Mouse (Mus musculus) megakaryocyte, embryonic 14.5 days (primary cell): Measurements from ENCODE around the gene Per2. TPM values are rescaled to one million over a fixed set of nuclear protein-coding genes. Genes with fewer than 3 reads are reported as not detected.

Experiments used
- H3K27me3 ChIP-seq: replicated peaks from 2 replicates; pipeline ENCODE3; 2012; ENCODE audit warnings: inconsistent platforms
- H3K36me3 ChIP-seq: replicated peaks from 2 replicates; pipeline ENCODE3; 2012; ENCODE audit warnings: low read length, inconsistent platforms, mixed read lengths
- H3K4me1 ChIP-seq: 2 replicates; pipeline ENCODE4 v1.6.1; 2012; ENCODE audit warnings: inconsistent platforms
- H3K4me3 ChIP-seq: replicated peaks from 2 replicates; pipeline ENCODE3; 2012; ENCODE audit warnings: moderate library complexity, mild to moderate bottlenecking, inconsistent platforms
- H3K9me3 ChIP-seq: 2 replicates; pipeline ENCODE4 v1.6.1; 2012; ENCODE audit warnings: inconsistent platforms
- FLI1 ChIP-seq: IDR thresholded peaks from 2 replicates; pipeline ENCODE4 v1.6.1; 2012; ENCODE audit warnings: low read length, inconsistent platforms, mixed read lengths
- GATA1 ChIP-seq: IDR thresholded peaks from 3 replicates; pipeline ENCODE4 v1.6.1; 2012; ENCODE audit warnings: mixed read lengths, low read length, inconsistent platforms, borderline replicate concordance
- polyA plus RNA-seq: library from polyadenylated mRNA; stranded (reverse); fragments of >175 nt; gene quantifications from 2 replicates; pipeline ENCODE4 v1.2.3, GENCODE M21; 2012; ENCODE audit warnings: low replicate concordance; ENCODE audit not compliant: insufficient read depth

Per2 gene
- polyA plus RNA-seq, 1 experiment, result 0.73 TPM

- TF ChIP-seq FLI1 (no peak), GATA1 (no peak)
- no peaks in the 10 kb centered on the region for H3K9me3 ChIP-seq
- H3K4me1 ChIP-seq, result peaks cover 61% of the 10 kb centered on the region
- H3K36me3 ChIP-seq, result peaks cover 71% of the 10 kb centered on the region
- no peak overlapping the region for H3K4me3 ChIP-seq
- H3K27me3 ChIP-seq, result no peaks in the 10 kb centered on the region
Measured at GRCm38 (mm10) chr1:91437083-91437400, 22.1 kb downstream of the Per2 start.

DNA sequence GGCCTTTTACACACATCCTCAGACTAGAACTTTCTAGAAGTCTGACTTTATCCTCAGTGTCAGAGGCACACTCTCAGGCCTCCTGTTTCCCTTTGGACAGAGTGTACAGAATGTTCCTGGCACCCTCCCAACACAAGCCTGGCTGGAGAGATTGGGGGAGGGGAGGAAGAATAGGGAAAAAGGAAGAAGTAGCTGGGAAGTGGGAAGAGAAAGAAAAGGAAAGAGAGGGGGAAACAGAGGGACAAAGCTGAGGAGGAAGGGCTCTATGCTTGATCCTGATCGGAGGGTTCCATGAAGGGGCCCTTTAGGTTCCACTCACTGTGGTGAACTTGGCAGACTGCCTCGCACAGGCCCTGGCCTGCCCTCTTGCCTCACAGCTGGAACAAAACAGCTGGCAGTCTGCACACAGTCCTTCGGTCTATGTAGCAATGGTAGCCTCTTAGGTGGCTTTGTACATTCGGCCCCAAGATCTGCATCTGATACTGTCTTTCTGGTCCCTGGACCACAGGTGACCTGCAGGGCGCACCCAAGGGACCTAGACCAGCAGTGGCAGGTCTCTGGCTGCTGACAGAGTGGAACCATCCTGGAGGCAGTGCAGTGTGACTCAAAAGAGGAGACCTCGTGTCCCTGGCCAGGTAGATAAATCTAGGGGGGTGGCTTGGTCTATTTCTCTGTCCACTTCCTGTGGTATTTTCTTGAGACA, 22.6 kb downstream of the Per2 start:
- Histone ChIP-seq H3K9me3 (no peaks in the 10 kb centered on the region), H3K4me3 (no peak overlapping the region), H3K27me3 (no peaks in the 10 kb centered on the region), H3K36me3 (peaks cover 72% of the 10 kb centered on the region), H3K4me1 (peaks cover 56% of the 10 kb centered on the region)
- TF ChIP-seq FLI1, result no peak
- TF ChIP-seq GATA1, result no peak

DNA sequence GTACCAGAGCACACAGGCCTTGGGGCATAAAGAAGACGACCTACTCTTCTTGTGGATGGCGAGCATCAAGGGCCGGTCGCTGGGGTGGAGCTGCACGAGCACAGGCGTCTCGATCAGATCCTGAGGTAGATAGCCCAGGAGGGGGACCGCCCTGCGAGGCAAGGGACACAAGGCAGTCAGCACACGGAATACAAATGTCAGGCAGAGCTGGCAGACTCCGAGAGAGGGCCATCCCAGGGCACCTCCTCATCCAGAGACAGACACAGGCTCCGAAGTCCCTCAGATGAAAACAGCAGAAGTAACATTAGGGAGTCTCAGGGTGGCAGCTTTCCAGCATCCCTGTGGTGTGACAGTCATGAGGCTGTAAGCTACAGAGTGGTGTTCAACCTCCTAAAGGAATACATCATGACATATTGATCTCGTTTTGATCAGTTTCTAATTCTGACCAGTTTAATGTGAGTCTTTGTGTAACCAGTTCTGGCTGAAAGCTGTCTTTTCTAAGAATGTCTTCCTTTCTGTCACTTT, 23.5 kb downstream of the Per2 start:
- no peaks in the 10 kb centered on the region for H3K27me3 ChIP-seq
- H3K9me3 ChIP-seq, result no peaks in the 10 kb centered on the region
- no peak for TF ChIP-seq FLI1
- peaks cover 47% of the 10 kb centered on the region for H3K4me1 ChIP-seq
- no peak overlapping the region for H3K4me3 ChIP-seq
- H3K36me3 ChIP-seq, result peaks cover 79% of the 10 kb centered on the region

GRCm38 (mm10) chr1:91434905-91435304, 24.2 kb downstream of the Per2 start:
- H3K4me3 ChIP-seq, result no peak overlapping the region
- no peaks in the 10 kb centered on the region for H3K9me3 ChIP-seq
- no peaks in the 10 kb centered on the region for H3K27me3 ChIP-seq
- peaks cover 40% of the 10 kb centered on the region for H3K4me1 ChIP-seq
- TF ChIP-seq FLI1 (no peak), GATA1 (no peak)
- peaks cover 77% of the 10 kb centered on the region for H3K36me3 ChIP-seq

DNA sequence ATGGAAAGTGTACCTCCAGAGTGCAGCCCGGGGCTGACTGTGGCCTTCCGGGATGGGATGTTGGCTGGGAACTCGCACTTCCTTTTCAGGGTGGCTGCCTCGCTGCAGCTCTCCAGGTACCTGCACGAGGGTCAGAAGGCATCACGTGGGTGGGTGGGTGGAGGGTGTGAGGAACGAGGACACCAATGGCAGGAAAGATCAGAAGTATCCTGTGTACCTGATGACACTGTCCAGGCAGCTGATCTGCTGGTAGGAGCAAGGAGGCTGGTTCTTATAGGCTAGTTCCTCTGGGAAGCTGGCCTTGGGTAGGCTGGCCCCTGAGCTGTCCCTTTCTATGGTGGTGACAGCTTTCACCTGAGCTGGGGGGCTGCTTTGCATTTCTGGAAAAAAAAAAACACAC, 28.4 kb downstream of the Per2 start:
- Histone ChIP-seq H3K4me3 (no peak overlapping the region), H3K36me3 (peaks cover 90% of the 10 kb centered on the region)

GRCm38 (mm10) chr1:91429212-91429611, 29.9 kb downstream of the Per2 start:
- TF ChIP-seq FLI1 (no peak), GATA1 (no peak)
- H3K4me3 ChIP-seq, result no peak overlapping the region
- peaks cover 81% of the 10 kb centered on the region for H3K36me3 ChIP-seq

More for the DNA sequence above, 28.4 kb downstream of the Per2 start:
- Histone ChIP-seq H3K27me3 (no peaks in the 10 kb centered on the region), H3K9me3 (no peaks in the 10 kb centered on the region), H3K4me1 (peaks cover 15% of the 10 kb centered on the region)
- TF ChIP-seq FLI1, result no peak
- no peak for TF ChIP-seq GATA1

DNA sequence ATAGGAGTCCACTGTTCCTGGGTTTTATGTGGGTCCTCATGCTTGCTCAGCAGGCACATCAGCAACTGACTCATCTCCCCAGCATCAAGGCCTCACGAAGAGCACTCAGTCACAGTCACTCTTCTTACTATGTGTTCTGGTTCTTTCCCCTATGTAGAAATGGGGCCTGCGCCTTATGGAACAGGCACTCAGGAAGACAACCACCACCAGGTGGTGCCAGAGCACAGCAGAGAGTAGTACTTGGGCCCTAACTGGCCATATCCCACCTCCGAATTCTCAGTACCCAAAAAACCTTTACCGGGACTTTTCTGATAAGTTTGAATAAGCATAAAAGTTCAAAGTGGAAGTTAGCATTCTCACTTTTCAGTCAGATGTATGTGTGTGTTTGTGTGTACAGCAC, 30.5 kb downstream of the Per2 start:
- Histone ChIP-seq H3K27me3 (no peaks in the 10 kb centered on the region), H3K36me3 (peaks cover 81% of the 10 kb centered on the region), H3K4me1 (peaks cover 11% of the 10 kb centered on the region), H3K4me3 (no peak overlapping the region), H3K9me3 (no peaks in the 10 kb centered on the region)
- TF ChIP-seq FLI1, result no peak
- TF ChIP-seq GATA1, result no peak

More at GRCm38 (mm10) chr1:91429212-91429611, 29.9 kb downstream of the Per2 start:
- no peaks in the 10 kb centered on the region for H3K27me3 ChIP-seq
- no peaks in the 10 kb centered on the region for H3K9me3 ChIP-seq
- peaks cover 11% of the 10 kb centered on the region for H3K4me1 ChIP-seq

DNA sequence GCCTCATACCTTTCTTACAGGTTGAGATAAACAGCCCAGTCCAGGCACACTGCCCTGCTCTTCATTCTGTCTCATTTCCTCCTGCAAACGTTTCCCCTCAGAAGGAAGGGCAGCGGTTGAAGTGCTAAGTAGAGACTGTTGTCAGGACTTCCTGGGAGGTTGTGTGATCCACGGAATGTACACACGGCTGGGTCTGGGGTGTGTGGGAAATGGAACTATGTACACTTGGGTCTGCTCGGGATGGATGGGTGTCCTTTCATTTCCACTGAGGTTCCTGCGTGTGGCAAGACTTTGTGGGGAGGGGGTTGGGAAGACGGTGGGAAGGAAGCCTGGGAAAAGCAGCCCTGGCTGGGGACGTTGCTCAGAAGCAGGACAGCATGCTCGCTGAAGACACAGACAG, 32.7 kb downstream of the Per2 start:
- Histone ChIP-seq H3K36me3 (peaks cover 64% of the 10 kb centered on the region), H3K4me1 (peaks cover 11% of the 10 kb centered on the region), H3K9me3 (no peaks in the 10 kb centered on the region), H3K4me3 (no peak overlapping the region), H3K27me3 (no peaks in the 10 kb centered on the region)
- TF ChIP-seq FLI1 (no peak), GATA1 (no peak)

- Histone ChIP-seq H3K27me3 (peaks cover 2% of the 10 kb centered on the region), H3K4me1 (peaks cover 19% of the 10 kb centered on the region; the same call in 1 of the 2 replicates), H3K36me3 (peaks cover 57% of the 10 kb centered on the region), H3K4me3 (no peak overlapping the region), H3K9me3 (no peaks in the 10 kb centered on the region)
- TF ChIP-seq GATA1 (no peak), FLI1 (no peak)
Measured at GRCm38 (mm10) chr1:91420601-91421065, 38.5 kb downstream of the Per2 start.

DNA sequence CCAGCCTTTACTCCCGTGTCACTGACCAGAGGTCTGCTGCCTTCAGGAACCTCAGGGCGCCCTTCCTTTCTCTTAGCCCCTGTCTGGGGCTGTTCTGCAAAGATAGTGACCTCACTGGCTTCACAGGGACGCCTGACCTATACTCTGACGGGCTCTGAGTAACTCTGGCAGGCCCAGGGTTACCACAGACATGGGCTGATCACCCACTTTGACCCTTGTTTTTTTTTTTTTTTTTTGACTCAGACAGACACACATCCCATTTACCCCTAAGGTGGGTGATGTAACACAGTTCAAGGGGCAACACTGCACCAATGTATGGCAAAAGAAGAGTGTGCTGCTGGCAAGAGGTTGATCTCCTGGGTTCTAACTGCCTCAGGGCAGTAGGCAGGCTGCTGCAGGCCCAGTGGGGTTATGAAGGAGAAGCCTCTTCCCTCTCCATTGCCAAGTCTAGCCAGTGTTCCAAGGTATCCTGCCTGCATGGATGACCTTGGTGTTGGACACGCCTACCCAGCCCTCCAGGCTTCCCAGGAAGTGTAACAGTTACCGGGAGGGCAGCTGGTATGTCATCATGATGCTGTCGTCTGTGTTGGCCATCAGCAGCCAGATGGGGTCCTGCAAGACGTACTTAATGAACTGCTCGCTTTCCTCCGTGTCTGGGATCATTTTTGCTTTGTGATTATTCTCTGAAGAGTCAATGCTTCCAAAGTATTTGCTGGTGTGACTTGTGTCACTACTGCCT, 39.1 kb downstream of the Per2 start:
- TF ChIP-seq GATA1, result no peak
- TF ChIP-seq FLI1, result no peak

More for the DNA sequence above, 39.1 kb downstream of the Per2 start:
- Histone ChIP-seq H3K27me3 (peaks cover 2% of the 10 kb centered on the region), H3K36me3 (peaks cover 55% of the 10 kb centered on the region), H3K4me1 (peaks cover 23% of the 10 kb centered on the region), H3K4me3 (no peak overlapping the region), H3K9me3 (no peaks in the 10 kb centered on the region)
